8 mouse cellular contexts compared by ENCODE assay signal in the genomic region with DNA sequence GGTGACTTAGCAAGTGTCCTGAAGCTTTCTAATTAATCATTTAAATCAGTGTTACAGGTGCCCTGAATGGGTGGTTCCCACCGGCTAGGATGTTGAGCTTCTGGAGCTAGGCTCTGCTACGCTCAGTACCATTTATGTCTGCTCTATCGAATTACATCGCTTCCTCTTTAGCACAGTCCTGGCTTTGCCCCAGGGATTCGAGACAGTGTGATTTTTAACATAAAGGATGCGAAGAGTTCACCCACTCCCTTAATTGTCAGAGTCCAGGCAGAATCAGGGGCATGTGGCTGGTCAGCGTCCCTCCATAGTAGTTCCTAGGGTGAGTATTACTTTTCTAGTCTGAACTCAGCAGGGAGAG. TPM values are rescaled to one million over a fixed set of nuclear protein-coding genes. Genes with fewer than 3 reads are reported as not detected.
A peak's percentile ranks its signal among the peaks of the same experiment; 100 is the strongest.
DNase-seq lines count a peak whose midpoint lies in the region; ATAC-seq and TF ChIP-seq lines count a peak whose summit lies in the region.

No protein-coding gene starts in this region.

- no peak for TF ChIP-seq CTCF in spleen, adult 2 months (IDR thresholded peaks at IDR 0.05; ENCODE audit: extremely low read depth, insufficient read depth, insufficient read length, insufficient replicate concordance)
- no peak for TF ChIP-seq CTCF in liver, postnatal 0 days (IDR thresholded peaks at IDR 0.05; ENCODE audit: low read depth)

- peak overlapping the region; percentile 17 for H3K4me3 ChIP-seq in spleen, adult 2 months (ENCODE audit: extremely low read depth, insufficient read depth, insufficient read length)
- H3K4me3 ChIP-seq in liver, postnatal 0 days (ENCODE audit: low read depth, low read length), result no peak overlapping the region

- H3K4me1 ChIP-seq in spleen, adult 2 months (ENCODE audit: control insufficient read depth, insufficient read depth, insufficient read length), result peaks cover 13% of the 10 kb centered on the region; the same call in 1 of the 2 replicates
- H3K4me1 ChIP-seq in liver, postnatal 0 days (ENCODE audit: insufficient read depth), result peaks cover 9% of the 10 kb centered on the region

- peak; percentile 28 to 52 for DNase-seq in frontal cortex, postnatal 36 days (ENCODE audit: low spot score in 2 of 2)
- no peak for DNase-seq in frontal cortex, adult 2 months (ENCODE audit: extremely low spot score in 1 of 2, low spot score in 1 of 2)
- no peak for DNase-seq in spleen, adult 2 months (ENCODE audit: low read depth in 1 of 2, low spot score in 2 of 2)
- DNase-seq in spleen, postnatal 36 days (ENCODE audit: low spot score in 2 of 2), result no peak
- DNase-seq in liver, postnatal 0 days, result no peak
- DNase-seq in Muller cell, postnatal 12 days (ENCODE audit: inconsistent ontology term), result no peak
- no peak for DNase-seq in cerebellum, adult 11 months
- no peak for DNase-seq in thymus, postnatal 0 days (ENCODE audit: low spot score)

- no peak for ATAC-seq in liver, postnatal 0 days

- WGBS in spleen, adult 2 months, result 8% methylated on average over 7 of the region's 7 CpGs
- 32% methylated on average over 7 of the region's 7 CpGs for WGBS in liver, postnatal 0 days (ENCODE audit: insufficient replicate concordance)

- H3K36me3 ChIP-seq in spleen, adult 2 months (ENCODE audit: control insufficient read depth, insufficient read depth, low read length), result no peaks in the 10 kb centered on the region
- H3K36me3 ChIP-seq in liver, postnatal 0 days (replicated peaks; ENCODE audit: insufficient read depth, low read length), result no peaks in the 10 kb centered on the region

- no peaks in the 10 kb centered on the region for H3K27me3 ChIP-seq in spleen, adult 2 months (ENCODE audit: control insufficient read depth, insufficient read depth, low read length)
- H3K27me3 ChIP-seq in liver, postnatal 0 days (ENCODE audit: insufficient read depth, low read length), result 0 out of 2 replicates have a peak, but pooled peaks cover 4% of the 10 kb centered on the region

- TF ChIP-seq EP300 in liver, postnatal 0 days (IDR thresholded peaks at IDR 0.05; ENCODE audit: low read depth), result no peak

- no peak overlapping the region for H3K27ac ChIP-seq in spleen, adult 2 months (ENCODE audit: insufficient read depth, low read length)
- no peak overlapping the region for H3K27ac ChIP-seq in liver, postnatal 0 days (ENCODE audit: low read depth)

- no peak overlapping the region for H3K9ac ChIP-seq in liver, postnatal 0 days (replicated peaks)

- no peak for TF ChIP-seq POLR2A in spleen, adult 2 months (IDR thresholded peaks at IDR 0.05; ENCODE audit: low read depth, low read length)

- peak overlapping the region; percentile 47 for H3K4me2 ChIP-seq in liver, postnatal 0 days (ENCODE audit: low read depth, low read length)

- no peaks in the 10 kb centered on the region for H3K9me3 ChIP-seq in liver, postnatal 0 days (ENCODE audit: low read length)

RNA-seq across cellular contexts. Expression of a gene that starts 29.2 kb away (rescaled TPM):
- 52.0 and 53.0 TPM in 2 replicates for polyA plus RNA-seq in frontal cortex, adult 2 months (2012; rRNA removed)
- polyA plus RNA-seq in spleen, adult 2 months (2012; rRNA removed), result 40.9 and 61.5 TPM in 2 replicates
- polyA plus RNA-seq in liver, postnatal 0 days (2015; fragmentation: Nextera tagmentation; extraction: Ambion mirVana), result 18.7 and 19.6 TPM in 2 replicates
- 127 and 145 TPM in 2 replicates for polyA plus RNA-seq in thymus, postnatal 0 days (2015; fragmentation: Nextera tagmentation; extraction: Ambion mirVana)

RNA-seq across cellular contexts. Expression of a gene that starts 39.7 kb away (rescaled TPM):
- polyA plus RNA-seq in frontal cortex, adult 2 months (2012; rRNA removed), result 77.1 and 82.1 TPM in 2 replicates
- polyA plus RNA-seq in spleen, adult 2 months (2012; rRNA removed), result 47.6 and 51.1 TPM in 2 replicates
- 198 and 205 TPM in 2 replicates for polyA plus RNA-seq in liver, postnatal 0 days (2015; fragmentation: Nextera tagmentation; extraction: Ambion mirVana)
- 526 and 559 TPM in 2 replicates for polyA plus RNA-seq in thymus, postnatal 0 days (2015; fragmentation: Nextera tagmentation; extraction: Ambion mirVana)

Comparison
In these comparisons a context has a peak if more than half of its experiments do, and no peak if none do; other contexts are left out.
1. DNase-seq: peak in frontal cortex, postnatal 36 days (2 of 2); none in frontal cortex, adult 2 months (0 of 2), spleen, adult 2 months (0 of 2), spleen, postnatal 36 days (0 of 2), liver, postnatal 0 days (single experiment), Muller cell, postnatal 12 days (single experiment), cerebellum, adult 11 months (single experiment) and thymus, postnatal 0 days (single experiment).